Mouse (Mus musculus) layer of hippocampus, adult 8-10 months (tissue): ENCODE results near the gene Cacna1f. TPM values are rescaled to one million over a fixed set of nuclear protein-coding genes. Genes with fewer than 3 reads are reported as not detected.

Source experiments
- DNase-seq, 2 experiments: peaks; one replicate each; pipeline ENCODE4 v3.0.0; 2022; ENCODE audit warnings: low spot score in 2 of 2
- total RNA-seq, 4 experiments: library from RNA; stranded (reverse); gene quantifications; 2 replicates each; pipeline ENCODE4 v1.2.4; 2022

Gene Cacna1f
- total RNA-seq, 4 experiments from 2014 or later, result 0.34 TPM; not detected in 3

DNA sequence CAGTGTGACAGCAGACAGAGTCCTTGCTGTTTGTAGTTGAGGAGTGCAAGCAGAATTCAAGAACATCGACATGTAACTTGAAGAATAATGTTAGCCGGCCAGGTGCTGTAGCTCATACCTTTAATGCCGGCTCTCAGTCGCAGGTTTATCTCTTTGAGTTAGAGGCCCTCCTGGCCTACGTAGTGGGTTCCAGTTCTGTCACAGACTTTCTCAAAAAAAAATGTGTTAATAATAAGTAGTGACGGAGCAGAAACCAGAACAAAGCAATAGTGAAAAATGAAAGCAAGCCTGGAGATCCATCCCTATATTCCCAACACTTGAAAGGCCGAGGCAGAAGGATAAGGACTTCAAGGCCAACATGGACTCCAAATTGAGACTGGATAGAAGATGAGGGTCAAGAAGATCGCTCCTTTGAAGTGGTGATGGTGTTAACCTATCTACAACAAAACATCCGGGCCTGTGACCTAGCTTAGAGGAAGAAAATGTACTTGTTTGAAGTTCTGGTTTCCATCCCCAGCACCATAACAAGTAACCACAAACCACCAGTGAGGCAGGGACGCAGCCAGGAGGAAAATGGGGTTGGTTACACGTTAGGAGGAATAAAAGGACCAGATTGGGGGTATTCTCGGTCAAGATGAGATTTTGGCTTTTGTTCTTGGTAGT, 11.1 kb downstream of the Cacna1f start:
- no peak for DNase-seq

DNA sequence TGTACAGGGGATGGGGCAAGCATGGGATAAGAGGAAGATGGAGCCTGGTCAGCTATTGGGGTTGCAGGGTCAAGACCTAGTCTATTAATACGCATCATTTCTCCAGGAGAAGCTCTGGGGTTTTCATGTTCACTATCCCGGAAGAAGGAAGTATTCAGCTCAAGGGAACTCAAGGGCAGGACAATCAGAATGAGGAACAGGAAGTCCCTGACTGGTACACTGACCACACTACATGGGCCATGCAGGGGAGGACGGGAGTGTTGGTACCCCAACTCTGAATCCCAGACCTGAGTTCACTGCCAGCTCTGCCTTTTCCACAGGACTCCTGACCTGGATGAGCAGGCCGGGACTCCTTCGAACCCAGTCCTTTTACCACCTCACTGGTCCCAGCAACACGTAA, 25.7 kb downstream of the Cacna1f start:
- DNase-seq, result no peak

DNA sequence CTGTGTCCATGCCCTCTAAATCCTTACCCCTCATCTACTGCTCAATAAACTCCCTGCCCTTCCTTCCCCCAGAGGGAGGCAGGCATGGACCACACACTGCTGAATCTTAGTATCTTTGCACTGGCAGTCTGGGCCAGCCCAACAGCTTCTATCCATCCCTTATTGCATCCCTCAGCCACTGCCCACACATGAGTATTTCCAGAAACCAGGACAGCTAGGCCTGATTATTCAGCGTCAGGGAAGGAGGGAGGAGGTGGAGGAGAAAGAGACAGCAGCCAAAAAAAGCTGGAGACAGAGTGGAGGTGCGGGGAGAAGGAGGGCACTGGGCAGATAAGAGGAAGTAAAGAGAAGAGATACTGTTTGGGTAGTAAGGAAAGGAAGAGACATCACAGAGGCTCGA, 28.2 kb downstream of the Cacna1f start:
- DNase-seq, result no peak

DNA sequence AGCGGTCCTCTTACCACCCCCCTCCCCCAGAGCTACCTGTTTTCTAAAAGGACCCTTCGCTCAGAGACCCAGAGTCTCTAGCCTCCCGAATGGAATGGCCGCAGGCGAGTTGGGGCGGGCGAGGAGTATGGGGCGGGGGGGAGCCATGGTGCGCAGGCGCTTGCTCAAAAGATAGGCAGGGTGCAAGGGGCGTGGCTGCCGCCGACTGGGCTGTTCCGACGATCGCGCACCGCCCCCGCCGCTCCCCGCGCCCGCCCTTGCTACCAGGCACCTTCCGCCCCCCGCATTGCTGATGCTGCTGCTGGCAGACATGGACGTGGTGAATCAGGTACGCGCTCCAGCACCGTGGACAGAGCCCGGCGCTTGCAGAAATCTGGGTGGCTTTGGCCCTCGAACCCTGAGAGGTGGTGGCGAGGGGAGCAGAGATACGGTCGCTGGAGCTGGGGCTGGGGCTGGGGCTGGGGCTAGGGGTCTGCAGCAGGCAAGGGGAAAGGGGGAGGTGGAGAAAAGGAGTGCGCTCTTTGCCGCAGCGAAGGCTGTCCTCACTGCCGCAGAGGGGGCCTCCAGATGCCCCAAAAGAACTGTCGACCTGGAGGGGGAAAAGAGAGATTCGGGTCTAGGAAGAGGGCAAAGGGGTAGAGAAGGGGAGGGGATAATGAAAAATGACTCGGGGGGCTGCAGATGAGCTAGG, 31.7 kb downstream of the Cacna1f start, which contains the start of gene Syp:
Gene Syp, plus strand, starts transcription at position 71 of the 691 bp plus-strand sequence.
- DNase-seq, result peak; percentile 74 to 86

DNA sequence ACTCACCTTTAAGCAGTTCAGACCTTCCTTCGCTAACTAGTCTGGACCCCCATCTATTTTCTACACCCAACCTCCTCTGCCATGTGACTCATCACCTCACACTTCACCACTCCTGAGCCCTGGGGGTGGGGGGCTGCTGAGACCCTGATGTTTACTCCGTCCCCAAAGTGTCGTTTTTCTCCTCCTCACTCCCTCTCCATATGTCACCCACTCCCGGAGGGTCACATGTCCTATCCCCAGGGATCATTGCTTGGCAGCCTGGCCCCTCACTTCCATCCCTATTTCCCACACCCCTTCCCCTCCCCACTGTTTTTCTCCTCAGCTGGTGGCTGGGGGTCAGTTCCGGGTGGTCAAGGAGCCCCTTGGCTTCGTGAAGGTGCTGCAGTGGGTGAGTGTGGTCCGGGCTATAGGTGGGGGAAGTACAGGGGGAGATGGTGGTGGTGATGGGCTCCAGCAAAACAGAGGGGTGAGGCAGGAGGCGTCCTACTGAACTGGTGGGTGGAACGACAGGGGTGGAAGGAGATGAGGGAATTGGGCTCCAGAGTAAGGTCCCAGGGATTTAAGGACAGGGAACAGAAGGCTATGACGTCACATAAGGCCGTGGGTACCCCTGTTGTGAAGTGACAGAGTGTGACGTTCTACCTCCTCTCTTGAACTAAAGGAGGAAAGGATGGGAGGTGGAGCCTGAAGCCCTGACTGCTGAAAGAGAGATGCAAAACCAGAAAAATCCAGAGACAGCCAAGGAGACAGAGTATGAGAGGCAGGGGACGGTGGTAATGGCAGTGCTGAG, 32.8 kb downstream of the Cacna1f start:
- DNase-seq, result no peak

DNA sequence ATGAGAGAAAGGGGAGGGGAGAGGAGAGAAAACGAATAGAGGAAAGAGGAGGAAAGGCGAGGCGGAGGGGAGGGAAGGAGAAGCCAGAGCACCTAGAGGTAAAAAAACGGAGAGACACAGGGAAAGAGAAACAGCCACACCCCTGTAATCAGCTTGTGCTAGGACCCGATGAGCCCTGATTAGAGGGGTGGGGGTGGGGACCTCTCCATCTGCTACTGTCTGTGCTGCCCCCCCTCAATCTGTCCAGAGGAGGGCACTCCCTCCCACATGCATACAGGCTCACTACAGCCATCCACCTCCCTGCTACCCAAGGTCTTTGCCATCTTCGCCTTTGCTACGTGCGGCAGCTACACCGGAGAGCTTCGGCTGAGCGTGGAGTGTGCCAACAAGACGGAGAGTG, 33.9 kb downstream of the Cacna1f start:
- no peak for DNase-seq

DNA sequence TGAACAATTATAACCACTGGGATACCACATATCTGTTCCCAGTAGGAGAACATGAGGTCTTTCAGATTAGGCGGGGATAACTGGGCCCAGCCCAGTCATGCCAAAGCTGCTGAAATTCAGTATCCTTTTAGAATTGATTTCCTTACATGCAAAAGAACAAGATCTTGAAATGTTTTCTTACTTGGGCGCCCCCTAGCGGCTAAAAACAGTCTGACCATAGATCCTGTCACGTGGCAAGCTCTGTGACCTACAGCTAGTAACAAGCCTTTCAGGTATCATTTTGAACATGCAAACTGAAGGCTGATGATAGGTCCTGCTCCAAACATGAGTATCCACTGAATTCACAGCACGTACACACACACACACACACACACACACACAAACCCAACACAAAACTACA, 38.5 kb downstream of the Cacna1f start:
- peak; percentile 70 to 81 for DNase-seq

DNA sequence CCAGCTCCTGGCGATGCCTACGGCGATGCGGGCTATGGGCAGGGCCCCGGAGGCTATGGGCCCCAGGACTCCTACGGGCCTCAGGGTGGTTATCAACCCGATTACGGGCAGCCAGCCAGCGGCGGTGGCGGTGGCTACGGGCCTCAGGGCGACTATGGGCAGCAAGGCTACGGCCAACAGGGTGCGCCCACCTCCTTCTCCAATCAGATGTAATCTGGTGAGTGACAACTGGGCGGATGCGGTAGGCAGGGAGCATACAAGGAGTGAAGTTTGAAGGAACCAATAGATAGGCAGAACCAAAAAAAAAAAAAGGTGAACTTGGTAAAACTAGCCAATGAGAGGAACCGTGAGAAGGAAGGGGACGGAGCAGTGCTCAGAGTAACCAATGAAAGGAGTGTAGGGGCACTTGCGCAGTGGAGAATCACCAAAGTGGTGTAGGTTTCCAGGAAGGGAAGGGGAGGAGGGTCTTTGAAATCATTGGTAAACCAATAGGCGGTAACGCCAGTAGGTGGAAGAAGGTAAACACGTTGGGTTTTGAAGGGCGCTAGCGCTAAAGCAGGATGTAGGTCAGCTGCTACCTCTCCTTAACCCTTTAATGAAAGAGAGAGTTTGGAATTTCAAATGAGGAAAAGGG, 41.9 kb downstream of the Cacna1f start:
- peak; percentile 64 to 70 for DNase-seq

DNA sequence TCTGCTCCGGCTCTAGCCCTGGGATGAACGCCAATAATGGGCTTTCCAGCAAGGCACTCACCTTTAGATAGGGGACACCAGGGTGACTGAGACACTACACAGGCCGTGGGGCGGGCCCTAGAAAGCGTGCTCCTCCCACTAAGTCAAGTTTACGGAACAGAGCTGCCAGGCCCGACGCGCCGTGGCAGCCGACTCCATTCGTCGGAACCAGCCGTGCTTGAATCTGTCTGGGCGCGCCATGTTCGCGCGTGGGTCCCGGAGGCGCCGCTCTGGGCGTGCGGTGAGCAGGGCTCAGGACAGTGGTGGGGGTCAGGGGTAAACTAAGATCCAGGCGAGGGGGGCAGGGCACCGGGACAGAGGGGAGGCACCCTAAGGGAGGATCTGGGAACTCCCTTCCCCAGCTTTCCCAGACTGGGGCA, 50.3 kb downstream of the Cacna1f start, which contains the start of gene Prickle3:
Gene Prickle3, plus strand, starts transcription at position 40 of the 419 bp plus-strand sequence.
- DNase-seq, result no peak

DNA sequence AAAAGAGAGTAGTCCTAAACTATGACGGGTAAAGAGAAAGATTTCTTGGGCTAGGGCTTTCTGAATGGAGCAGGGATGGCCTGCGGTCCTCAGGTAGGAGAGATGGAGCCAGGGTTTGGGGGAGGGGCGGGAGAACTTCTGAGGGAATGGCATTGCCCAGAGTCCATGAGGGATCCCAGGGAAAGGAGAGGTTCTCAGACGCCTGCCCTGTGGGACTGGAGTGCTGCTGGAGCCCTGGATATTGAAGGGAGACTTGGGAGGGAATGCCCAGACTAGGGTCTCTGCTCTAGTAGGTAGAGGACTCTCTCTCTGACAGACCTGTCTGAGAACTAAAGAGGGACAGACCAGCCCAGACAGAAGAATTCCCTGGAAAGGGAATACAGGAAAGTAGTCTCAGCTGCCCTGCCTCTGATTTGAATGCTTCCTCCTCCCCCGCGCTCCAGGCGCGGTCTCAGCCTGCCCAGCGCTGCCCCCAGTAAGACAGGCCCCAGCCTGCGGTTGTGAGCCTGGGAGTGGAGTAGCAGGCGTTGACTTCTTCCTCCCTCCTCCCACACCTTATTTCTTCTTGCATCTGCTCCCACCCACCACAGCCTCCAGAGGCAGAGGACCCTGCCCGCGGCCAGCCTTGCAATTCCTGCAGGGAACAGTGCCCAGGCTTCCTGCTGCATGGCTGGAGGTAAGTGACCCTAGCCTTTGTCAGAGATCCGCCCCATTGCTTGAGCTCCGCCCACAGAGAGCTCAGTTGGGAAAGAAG, 51.3 kb downstream of the Cacna1f start:
- DNase-seq, result no peak

DNA sequence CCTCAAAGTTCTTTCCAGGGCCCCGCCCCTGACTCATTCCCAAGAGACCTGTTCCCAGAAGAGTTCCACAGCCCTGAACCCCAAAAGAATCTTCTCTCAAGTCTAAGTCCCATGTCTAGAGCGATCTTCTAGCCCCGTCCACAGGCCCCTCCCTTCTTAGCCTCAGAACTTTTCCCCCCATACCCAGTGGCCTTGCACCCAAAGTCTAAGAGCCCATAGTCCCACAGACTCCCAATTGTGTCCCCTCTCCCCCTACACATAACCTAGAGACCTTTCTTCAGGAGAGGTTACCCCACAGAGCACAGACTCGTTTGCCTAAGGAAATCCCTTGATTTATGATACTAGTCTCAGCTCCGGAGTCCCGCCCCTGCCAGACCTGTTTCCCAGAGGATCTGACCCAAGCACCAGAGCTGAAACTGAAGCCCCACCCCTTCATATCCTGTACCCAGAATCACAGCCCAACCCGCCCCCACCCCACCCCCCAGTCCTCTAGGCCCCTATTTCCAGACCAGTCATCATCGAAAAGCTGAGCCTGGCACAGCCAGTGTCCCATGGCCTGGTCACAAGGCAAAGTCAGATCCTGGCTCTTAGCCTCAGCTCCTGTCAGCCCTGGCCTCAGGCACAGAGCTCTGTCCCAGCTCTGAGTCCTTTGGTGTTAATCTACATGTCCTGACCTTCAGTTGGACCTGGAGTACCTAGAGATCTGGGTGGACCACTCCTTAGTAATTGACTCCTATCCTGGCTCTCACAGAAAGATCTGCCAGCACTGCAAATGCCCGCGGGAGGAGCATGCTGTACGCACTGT, 52.1 kb downstream of the Cacna1f start:
- DNase-seq, result no peak

DNA sequence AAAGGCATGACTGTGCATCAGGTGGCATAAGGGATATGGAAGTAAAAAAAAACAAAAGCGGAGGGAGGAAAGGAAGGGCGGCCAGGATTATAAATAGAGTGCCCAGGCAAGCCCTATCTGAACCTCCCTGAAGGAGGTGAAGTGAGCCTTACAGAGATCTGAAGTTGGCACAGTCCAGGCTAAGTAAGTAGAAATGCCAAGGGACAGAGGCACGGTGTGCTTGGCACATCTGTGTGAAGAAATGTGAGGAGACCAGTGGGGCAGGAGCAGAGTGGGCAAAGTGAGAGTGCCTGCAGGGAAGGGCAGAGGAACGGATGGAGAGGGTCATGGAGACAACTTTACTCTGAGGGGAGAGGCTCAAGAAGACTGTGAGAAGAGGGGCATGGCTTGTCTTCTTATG, 54.2 kb downstream of the Cacna1f start:
- DNase-seq, result no peak

DNA sequence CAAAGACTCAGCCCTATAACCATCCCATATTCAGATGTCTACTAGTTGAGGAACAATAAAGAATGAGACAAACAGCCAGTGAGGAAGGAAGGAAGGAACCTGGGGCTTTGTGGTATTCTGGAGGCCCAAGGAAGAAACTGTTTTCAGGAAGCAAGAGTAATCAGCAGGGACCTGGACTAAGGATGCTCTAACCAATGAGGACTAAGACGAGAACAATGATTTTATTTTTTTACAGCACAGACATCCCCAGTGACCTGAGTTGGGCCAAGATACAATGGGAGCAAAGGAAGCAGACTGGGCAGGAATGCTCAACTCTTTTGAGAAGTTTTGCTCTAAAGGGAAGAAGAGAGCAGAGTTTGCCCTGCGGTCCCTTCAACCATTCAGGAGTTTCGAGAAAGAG, 56.1 kb downstream of the Cacna1f start:
- DNase-seq, result no peak

DNA sequence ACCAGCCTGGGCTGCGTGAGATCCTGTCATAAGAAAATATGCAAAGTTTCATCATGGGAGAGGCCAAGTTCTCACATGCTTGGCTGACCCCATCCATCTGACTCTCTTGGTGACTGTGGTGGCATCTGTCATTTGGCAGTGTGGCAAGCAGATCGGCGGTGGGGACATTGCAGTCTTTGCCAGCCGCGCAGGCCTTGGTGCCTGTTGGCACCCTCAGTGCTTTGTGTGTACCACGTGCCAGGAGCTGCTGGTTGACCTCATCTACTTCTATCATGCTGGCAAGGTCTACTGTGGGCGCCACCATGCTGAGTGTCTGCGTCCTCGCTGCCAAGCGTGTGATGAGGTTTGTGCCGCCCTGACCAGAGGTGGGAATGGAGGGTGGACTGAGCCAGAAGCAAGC, 57.9 kb downstream of the Cacna1f start:
- no peak for DNase-seq

DNA sequence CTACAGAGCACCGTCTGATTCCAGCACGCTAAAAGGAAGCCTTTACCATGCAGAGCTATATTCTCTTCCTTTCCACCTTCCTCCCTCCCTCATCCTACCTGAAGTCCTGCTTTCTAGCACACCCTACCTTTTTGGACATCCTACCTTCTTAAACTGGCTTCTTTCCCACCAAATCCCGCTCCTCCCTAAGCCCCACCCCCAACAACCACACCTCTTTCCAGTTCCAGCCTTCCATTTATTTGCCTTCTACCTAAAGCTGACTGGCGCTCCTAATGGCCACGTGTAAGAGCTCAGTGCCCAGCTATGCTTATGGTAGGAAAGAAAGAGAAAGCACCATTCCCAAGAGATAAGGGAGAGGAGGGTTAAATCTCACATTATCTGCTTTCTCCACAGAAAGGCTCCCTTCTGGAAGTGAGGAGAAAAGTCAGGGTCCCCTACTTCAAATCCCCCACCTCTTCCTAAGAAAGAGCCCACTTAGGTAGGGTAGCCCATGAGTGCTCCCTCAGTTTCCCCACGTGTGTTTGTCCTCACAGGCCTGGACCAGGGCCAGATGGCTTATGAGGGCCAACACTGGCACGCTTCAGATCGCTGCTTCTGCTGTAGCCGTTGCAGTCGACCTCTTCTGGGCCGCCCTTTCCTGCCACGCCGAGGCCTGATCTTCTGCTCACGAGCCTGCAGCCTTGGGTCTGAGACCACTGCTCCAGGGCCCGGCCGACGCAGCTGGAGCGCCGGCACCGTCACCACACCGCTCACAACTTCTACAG, 59.0 kb downstream of the Cacna1f start:
- DNase-seq, result no peak

DNA sequence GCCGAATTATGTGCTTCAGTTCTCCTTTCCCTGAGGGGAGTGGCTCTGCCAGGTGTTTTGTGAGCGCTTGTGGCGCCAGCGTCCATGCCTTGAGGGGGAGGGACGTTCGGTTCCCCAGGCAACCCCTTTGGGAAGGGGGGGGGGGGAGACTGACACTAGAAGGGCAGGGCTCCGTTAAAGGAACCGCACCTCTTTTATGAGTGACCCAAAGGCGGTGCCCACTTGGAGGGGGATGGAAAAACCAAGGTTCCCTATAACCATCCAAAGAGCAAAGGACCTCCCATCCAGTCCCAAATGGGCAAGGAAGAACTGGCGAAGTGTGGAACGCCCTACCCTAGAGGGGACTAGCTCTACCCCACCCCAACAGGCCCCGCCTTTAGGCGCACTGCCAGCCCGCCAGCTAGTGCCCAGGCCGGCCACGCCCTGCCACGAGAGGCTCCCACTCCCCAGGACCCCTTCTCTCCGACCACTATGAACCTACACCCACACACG, 63.6 kb downstream of the Cacna1f start:
- DNase-seq, result no peak

DNA sequence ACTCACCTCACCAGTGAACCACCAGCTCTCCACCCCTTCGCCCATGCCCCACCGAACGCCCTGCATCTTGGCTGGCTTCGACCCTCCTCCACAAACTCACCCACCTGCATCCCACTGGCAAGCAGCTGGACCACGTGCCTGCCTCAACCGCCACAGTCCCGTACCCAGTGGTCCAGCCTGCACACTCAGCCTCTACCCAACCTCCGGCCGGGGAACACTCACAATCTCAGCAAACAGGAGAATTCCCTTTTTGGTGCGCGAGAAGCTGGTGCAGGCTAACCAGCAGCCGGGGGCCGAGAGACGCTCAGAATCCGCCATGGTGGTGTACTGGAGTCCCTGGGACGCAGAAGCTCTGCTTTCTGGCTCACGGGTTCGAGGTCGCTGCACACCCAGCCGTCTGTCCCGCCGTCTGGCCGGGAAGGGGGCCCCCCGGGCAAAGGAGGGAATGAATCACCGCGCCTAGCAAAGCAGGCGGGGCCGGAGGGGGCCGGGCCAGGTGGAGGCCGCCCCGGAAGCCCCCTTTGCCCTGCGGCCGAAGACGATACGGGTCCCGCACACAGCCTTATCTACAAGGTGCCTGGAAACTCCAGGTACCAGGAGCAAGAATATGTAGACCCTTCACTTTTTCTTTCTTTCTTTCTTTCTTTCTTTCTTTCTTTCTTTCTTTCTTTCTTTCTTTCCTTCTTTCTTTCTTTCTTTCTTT, 64.2 kb downstream of the Cacna1f start, which contains the start of gene Plp2:
Gene Plp2, minus strand, starts transcription at position 470 of the 703 bp plus-strand sequence.
- no peak for DNase-seq

DNA sequence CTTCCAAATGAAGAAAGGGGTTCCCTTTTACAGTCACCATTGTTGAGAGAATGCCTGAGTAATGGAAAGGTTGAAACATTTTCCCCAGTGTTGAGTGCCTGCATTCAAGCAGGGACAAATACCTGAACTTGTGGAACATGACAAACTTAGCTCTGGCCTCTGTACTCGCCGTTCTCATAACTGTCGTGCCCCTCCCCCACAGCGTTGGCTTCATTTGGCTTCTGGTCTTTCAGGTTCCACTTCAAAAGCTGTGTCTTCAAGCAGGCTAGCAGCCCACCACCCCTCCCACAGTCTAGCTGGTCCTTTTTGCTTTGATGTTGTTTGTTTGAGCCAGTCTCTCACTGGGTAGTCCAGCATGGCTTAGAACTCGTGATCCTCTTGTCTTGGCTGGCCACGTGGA, 65.9 kb downstream of the Cacna1f start:
- no peak for DNase-seq
